Mouse (Mus musculus) hindbrain, embryonic 12.5 days (tissue): Measurements from ENCODE around the gene Pik3r1. TPM values are rescaled to one million over a fixed set of nuclear protein-coding genes. Genes with fewer than 3 reads are reported as not detected.
A peak's percentile ranks its signal among the peaks of the same experiment; 100 is the strongest.

Source experiments
- ATAC-seq: fragments of 200-750 bp; cut with Nextera tagmentation; 2 replicates; pipeline ENCODE4 v1.8.0; 2017; ENCODE audit warnings: moderate TSS enrichment; ENCODE audit not compliant: low FRiP score
- H3K27ac ChIP-seq: fragments of 300-500 bp; sonication (generic); 2 replicates; pipeline ENCODE4 v1.5.1; 2016; ENCODE audit warnings: mild to moderate bottlenecking
- H3K27me3 ChIP-seq: fragments of 300-500 bp; sonication (generic); 2 replicates; pipeline ENCODE4 v1.6.1; 2016; ENCODE audit warnings: mild to moderate bottlenecking
- H3K36me3 ChIP-seq: fragments of 300-500 bp; sonication (generic); 2 replicates; pipeline ENCODE4 v1.6.1; 2016; ENCODE audit warnings: mild to moderate bottlenecking
- H3K4me1 ChIP-seq: fragments of 300-500 bp; sonication (generic); 2 replicates; pipeline ENCODE4 v1.6.1; 2016
- H3K4me2 ChIP-seq: fragments of 300-500 bp; sonication (generic); replicated peaks from 2 replicates; pipeline ENCODE4 v1.6.1; 2016; ENCODE audit warnings: mild to moderate bottlenecking
- H3K4me3 ChIP-seq: fragments of 300-500 bp; sonication (generic); 2 replicates; pipeline ENCODE4 v1.5.1; 2016; ENCODE audit warnings: mild to moderate bottlenecking
- H3K9ac ChIP-seq: fragments of 300-500 bp; sonication (generic); 2 replicates; pipeline ENCODE4 v1.6.1; 2016; ENCODE audit warnings: mild to moderate bottlenecking, moderate library complexity
- H3K9me3 ChIP-seq: fragments of 300-500 bp; sonication (generic); replicated peaks from 2 replicates; pipeline ENCODE4 v1.6.1; 2016; ENCODE audit warnings: mild to moderate bottlenecking
- WGBS: fragments of 180-500 bp; shearing (Covaris S2); methylation state at CpG from one replicate; pipeline ENCODE4 v1.1.7; 2016; 5-methylcytosine and 5-hydroxymethylcytosine counted together
- polyA plus RNA-seq: library from polyadenylated mRNA; unstranded; fragments of >200 nt; fragmentation: Nextera tagmentation; extraction: Ambion mirVana; gene quantifications from 2 replicates; pipeline ENCODE4 v1.2.1, GENCODE M21; 2016

The Pik3r1 gene
- polyA plus RNA-seq, 1 experiment from 2014 or later, result 31.4 TPM

GRCm38 (mm10) chr13:101696827-101697226 lies 71.2 kb downstream of the Pik3r1 start:
- Histone ChIP-seq H3K9me3 (no peaks in the 10 kb centered on the region), H3K9ac (no peak overlapping the region), H3K4me3 (no peak overlapping the region), H3K36me3 (peaks cover 6% of the 10 kb centered on the region; the same call in 1 of the 2 replicates), H3K4me2 (no peak overlapping the region), H3K27ac (no peak overlapping the region), H3K27me3 (no peaks in the 10 kb centered on the region), H3K4me1 (peaks cover 29% of the 10 kb centered on the region)
- no peak for ATAC-seq
- 71% methylated on average over 7 of the region's 7 CpGs for WGBS

GRCm38 (mm10) chr13:101696316-101696715 lies 71.7 kb downstream of the Pik3r1 start:
- 55% methylated on average over 3 of the region's 3 CpGs for WGBS
- Histone ChIP-seq H3K4me3 (no peak overlapping the region), H3K9me3 (no peaks in the 10 kb centered on the region), H3K4me2 (no peak overlapping the region), H3K27ac (no peak overlapping the region), H3K27me3 (no peaks in the 10 kb centered on the region), H3K9ac (no peak overlapping the region), H3K36me3 (peaks cover 6% of the 10 kb centered on the region; the same call in 1 of the 2 replicates), H3K4me1 (peaks cover 34% of the 10 kb centered on the region)
- ATAC-seq, result no peak

- H3K9me3 ChIP-seq, result no peaks in the 10 kb centered on the region
- WGBS, result 5% methylated on average over 7 of the region's 7 CpGs
- ATAC-seq, result no peak
- H3K4me3 ChIP-seq, result no peak overlapping the region
- peaks cover 6% of the 10 kb centered on the region; the same call in 1 of the 2 replicates for H3K36me3 ChIP-seq
- H3K27me3 ChIP-seq, result no peaks in the 10 kb centered on the region
- H3K27ac ChIP-seq, result no peak overlapping the region
- no peak overlapping the region for H3K9ac ChIP-seq
- no peak overlapping the region for H3K4me2 ChIP-seq
- peaks cover 38% of the 10 kb centered on the region for H3K4me1 ChIP-seq
Observed at GRCm38 (mm10) chr13:101695876-101696275, 72.1 kb downstream of the Pik3r1 start.

GRCm38 (mm10) chr13:101694496-101695251 lies 73.3 kb downstream of the Pik3r1 start:
- under 1% methylated on average over 48 of the region's 48 CpGs for WGBS
- peak overlapping the region; percentile 95 for H3K4me2 ChIP-seq
- H3K27me3 ChIP-seq, result no peaks in the 10 kb centered on the region
- H3K4me3 ChIP-seq, result peak overlapping the region; percentile 54
- peak overlapping the region; percentile 68 for H3K27ac ChIP-seq
- peak; percentile 63; the same call in 1 of the 2 replicates for ATAC-seq
- H3K9ac ChIP-seq, result peak overlapping the region; percentile 75
- H3K9me3 ChIP-seq, result no peaks in the 10 kb centered on the region
- H3K36me3 ChIP-seq, result 0 out of 2 replicates have a peak, but pooled peaks cover 1% of the 10 kb centered on the region
- H3K4me1 ChIP-seq, result peaks cover 41% of the 10 kb centered on the region

GRCm38 (mm10) chr13:101693967-101694495 lies 74.0 kb downstream of the Pik3r1 start:
- Histone ChIP-seq H3K36me3 (no peaks in the 10 kb centered on the region), H3K4me2 (peak overlapping the region; percentile 95), H3K27ac (peak overlapping the region; percentile 68), H3K27me3 (no peaks in the 10 kb centered on the region), H3K9me3 (no peaks in the 10 kb centered on the region), H3K9ac (peak overlapping the region; percentile 75), H3K4me3 (peak overlapping the region; percentile 54), H3K4me1 (peaks cover 41% of the 10 kb centered on the region)
- peak; percentile 57 for ATAC-seq
- under 1% methylated on average over 12 of the region's 12 CpGs for WGBS

- peaks cover 4% of the 10 kb centered on the region; the same call in 1 of the 2 replicates for H3K36me3 ChIP-seq
- no peak; the same call in 1 of the 2 replicates for ATAC-seq
- peak overlapping the region; percentile 54 for H3K4me3 ChIP-seq
- no peaks in the 10 kb centered on the region for H3K27me3 ChIP-seq
- H3K4me1 ChIP-seq, result peaks cover 41% of the 10 kb centered on the region
- H3K9me3 ChIP-seq, result no peaks in the 10 kb centered on the region
- peak overlapping the region; percentile 95 for H3K4me2 ChIP-seq
- 49% methylated on average over 7 of the region's 7 CpGs for WGBS
- peak overlapping the region; percentile 70; the same call in 1 of the 2 replicates for H3K27ac ChIP-seq
- peak overlapping the region; percentile 50; the same call in 1 of the 2 replicates for H3K9ac ChIP-seq
Observed at GRCm38 (mm10) chr13:101692866-101693691, 74.9 kb downstream of the Pik3r1 start.

GRCm38 (mm10) chr13:101692239-101692784 lies 75.7 kb downstream of the Pik3r1 start:
- no peaks in the 10 kb centered on the region for H3K27me3 ChIP-seq
- H3K27ac ChIP-seq, result peak overlapping the region; percentile 70
- peak overlapping the region; percentile 50 for H3K9ac ChIP-seq
- H3K9me3 ChIP-seq, result no peaks in the 10 kb centered on the region
- H3K4me2 ChIP-seq, result peak overlapping the region; percentile 95
- H3K36me3 ChIP-seq, result peaks cover 11% of the 10 kb centered on the region
- WGBS, result 25% methylated on average over 17 of the region's 17 CpGs
- peak; percentile 72 for ATAC-seq
- peak overlapping the region; percentile 54 for H3K4me3 ChIP-seq
- H3K4me1 ChIP-seq, result peaks cover 41% of the 10 kb centered on the region

- 34% methylated on average over 6 of the region's 6 CpGs for WGBS
- Histone ChIP-seq H3K4me3 (peak overlapping the region; percentile 54), H3K27ac (peak overlapping the region; percentile 70; the same call in 1 of the 2 replicates), H3K9me3 (no peaks in the 10 kb centered on the region), H3K27me3 (no peaks in the 10 kb centered on the region), H3K4me1 (peaks cover 41% of the 10 kb centered on the region), H3K4me2 (peak overlapping the region; percentile 95), H3K36me3 (peaks cover 18% of the 10 kb centered on the region), H3K9ac (no peak overlapping the region)
- ATAC-seq, result no peak
Observed at GRCm38 (mm10) chr13:101691669-101692068, 76.3 kb downstream of the Pik3r1 start.

GRCm38 (mm10) chr13:101690911-101691655 lies 76.9 kb downstream of the Pik3r1 start:
- 42% methylated on average over 10 of the region's 10 CpGs for WGBS
- Histone ChIP-seq H3K9me3 (no peaks in the 10 kb centered on the region), H3K27ac (no peak overlapping the region), H3K4me2 (peak overlapping the region; percentile 95), H3K27me3 (no peaks in the 10 kb centered on the region), H3K4me1 (peaks cover 38% of the 10 kb centered on the region), H3K9ac (0 out of 2 replicates have a peak overlapping the region, but pooled peaks have one; percentile 18), H3K4me3 (peak overlapping the region; percentile 54), H3K36me3 (peaks cover 23% of the 10 kb centered on the region)
- no peak for ATAC-seq

- Histone ChIP-seq H3K4me2 (peak overlapping the region; percentile 13; the same call in 1 of the 2 replicates), H3K27me3 (no peaks in the 10 kb centered on the region), H3K36me3 (peaks cover 32% of the 10 kb centered on the region), H3K9me3 (no peaks in the 10 kb centered on the region), H3K27ac (no peak overlapping the region), H3K4me1 (peaks cover 35% of the 10 kb centered on the region), H3K4me3 (no peak overlapping the region), H3K9ac (no peak overlapping the region)
- WGBS, result 81% methylated on average over 6 of the region's 6 CpGs
- no peak for ATAC-seq
Observed at GRCm38 (mm10) chr13:101690167-101690566, 77.8 kb downstream of the Pik3r1 start.

GRCm38 (mm10) chr13:101686256-101686655 lies 81.8 kb downstream of the Pik3r1 start:
- H3K36me3 ChIP-seq, result peaks cover 55% of the 10 kb centered on the region
- no peak overlapping the region for H3K27ac ChIP-seq
- H3K4me2 ChIP-seq, result no peak overlapping the region
- 92% methylated on average over 13 of the region's 13 CpGs for WGBS
- H3K9ac ChIP-seq, result no peak overlapping the region
- no peak overlapping the region for H3K4me3 ChIP-seq
- ATAC-seq, result no peak
- no peaks in the 10 kb centered on the region for H3K27me3 ChIP-seq
- no peaks in the 10 kb centered on the region for H3K9me3 ChIP-seq
- H3K4me1 ChIP-seq, result peaks cover 7% of the 10 kb centered on the region
